Mouse (Mus musculus): ENCODE data around the gene Ppp1r12c. TPM values are rescaled to one million over a fixed set of nuclear protein-coding genes. Genes with fewer than 3 reads are reported as not detected.

The Ppp1r12c gene
- total RNA-seq, 2 experiments from 2014 or later, result 130 to 133 TPM

DNA sequence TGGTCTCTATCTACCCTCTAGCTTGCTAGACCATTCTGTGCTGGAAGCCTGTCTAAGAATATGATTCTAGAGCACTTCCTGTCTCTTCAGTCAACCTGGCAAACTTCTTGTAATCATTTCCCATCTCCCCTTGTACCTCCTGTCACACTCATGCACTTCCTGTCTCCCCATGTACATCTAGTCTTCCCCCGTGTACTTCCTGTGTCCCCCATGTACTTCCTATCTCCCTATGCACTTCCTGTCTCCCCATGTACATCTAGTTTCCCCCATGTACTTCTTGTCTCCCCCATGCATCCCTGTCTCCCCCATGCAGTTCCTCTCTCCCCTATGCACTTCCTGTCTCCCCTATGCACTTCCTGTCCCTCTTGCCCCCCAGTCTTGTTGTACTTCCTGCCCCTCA lies 17.0 kb upstream of the Ppp1r12c start:
- ATAC-seq (replicated peaks; ENCODE audit: low FRiP score, poor library complexity, severe bottlenecking), result no peak

DNA sequence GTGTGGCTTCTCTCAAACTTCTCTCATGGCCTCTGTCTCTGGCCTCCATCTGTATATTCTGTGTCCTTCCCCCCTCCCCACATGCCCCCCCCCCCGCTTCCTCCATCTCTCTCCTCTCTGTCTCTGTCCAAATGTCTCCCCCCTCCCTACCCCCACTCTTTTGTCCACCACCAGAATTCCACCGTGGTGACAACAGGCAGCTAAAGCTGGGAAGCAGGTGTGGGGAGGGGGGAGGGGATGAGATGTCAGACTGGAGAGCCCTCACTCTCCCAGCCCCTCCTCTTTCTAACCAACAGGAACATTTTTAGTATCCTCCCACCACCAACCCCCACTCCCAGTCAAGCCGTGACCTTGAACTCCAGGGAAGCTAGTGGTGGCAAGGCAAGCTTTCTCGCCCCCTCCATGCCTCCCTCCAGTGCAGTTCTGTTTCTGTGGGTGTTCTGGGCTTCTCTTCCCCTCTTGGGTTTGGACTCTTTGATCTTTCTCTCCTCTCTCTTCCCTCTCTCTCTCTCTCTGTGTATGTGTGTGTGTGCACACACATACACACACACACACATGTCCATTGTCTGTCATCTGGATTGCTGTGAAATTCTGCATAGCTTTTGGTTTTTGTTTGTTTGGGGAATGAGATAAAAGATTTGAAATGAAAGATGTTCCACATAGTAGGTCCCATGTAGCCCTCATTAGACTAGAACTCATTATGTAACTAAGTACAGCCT lies 15.0 kb upstream of the Ppp1r12c start, which contains the start of gene Tnnt1:
Tnnt1 (minus strand) TSS at position 51 of the 719 bp plus-strand sequence.
- ATAC-seq (replicated peaks; ENCODE audit: low FRiP score, poor library complexity, severe bottlenecking), result no peak

DNA sequence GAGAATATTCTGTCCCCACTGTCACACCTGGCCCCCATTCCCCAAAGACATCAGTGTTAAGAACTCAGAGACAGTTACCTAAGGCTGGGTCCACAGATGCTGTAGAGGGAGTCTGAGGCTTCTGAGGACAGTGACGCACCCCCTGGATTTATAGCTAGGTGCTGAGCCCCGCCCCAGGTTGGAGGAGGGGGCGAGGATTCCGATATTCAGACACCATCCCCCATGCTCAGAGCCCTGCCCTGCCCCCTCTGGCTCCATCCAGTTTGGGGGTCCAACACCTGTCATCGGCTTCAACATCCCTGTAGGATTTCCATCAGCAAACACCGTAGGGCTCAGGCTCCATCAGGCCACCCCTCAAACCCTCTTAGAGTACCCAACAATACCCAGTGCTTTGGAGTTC lies 14.4 kb upstream of the Ppp1r12c start:
- ATAC-seq (replicated peaks; ENCODE audit: low FRiP score, poor library complexity, severe bottlenecking), result no peak

DNA sequence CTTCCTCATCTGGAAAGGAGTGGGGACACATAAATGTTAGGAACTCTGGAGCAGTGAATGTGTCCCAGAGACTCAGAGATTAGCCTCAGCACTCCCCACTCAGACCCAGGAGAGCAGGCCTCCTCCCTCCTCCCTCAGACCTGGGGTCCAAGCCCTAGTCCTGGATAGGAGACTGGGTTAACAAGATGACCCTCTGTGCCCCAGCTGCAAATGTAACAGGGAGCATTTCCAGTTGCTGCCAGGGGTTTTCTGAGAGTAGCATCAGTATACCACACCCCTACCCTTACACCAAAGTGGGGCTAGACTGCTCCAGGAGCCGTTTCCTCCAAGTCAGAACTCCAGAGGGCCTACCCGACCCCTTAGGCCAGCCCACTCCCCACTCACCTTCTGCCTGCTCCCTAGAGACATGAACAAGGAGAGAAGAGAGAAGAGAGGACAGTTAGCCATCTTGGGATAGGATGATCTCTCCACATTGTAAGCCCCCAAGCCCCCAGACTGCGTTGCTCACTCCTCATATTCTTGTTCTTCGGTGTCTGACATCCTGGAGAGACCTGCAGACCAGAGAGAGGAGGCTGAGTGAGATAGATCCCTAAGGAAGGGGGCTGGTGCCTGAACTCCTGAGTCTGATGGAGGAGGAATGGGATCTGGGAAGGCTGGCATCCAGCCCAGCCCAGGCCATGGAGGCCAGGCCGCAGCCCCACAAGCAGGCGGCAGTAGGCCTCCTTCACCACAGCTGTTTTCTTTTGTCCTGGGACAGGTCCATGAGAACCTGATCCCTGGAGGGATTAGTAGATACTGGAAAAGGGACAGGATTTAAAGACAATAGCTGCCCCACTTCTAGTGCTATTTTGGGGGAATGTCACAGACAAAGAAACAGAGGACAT lies 12.6 kb upstream of the Ppp1r12c start:
- no peak for ATAC-seq (replicated peaks; ENCODE audit: low FRiP score, poor library complexity, severe bottlenecking)

DNA sequence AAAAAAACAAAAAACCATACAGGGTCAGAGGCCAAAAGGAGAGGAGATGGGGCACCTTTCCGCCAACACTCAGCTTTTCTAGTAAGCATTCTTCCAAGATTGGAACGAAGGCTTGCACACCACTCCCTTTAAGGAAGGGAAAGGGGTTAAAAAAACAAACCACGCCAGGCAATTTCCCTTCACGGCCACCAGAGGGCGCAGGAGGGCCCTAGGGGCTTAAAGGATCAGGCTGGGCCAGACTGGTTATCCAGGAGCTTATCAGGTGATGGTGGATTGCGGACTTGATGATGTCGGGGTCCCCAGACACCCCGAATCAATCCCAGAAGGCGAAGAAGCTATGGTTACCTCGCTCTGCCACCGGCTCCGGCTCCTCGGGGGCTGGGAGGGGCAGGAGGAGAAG lies 11.8 kb upstream of the Ppp1r12c start:
- 0 out of 2 replicates have a peak, but pooled peaks have one; percentile 40 for ATAC-seq (replicated peaks; ENCODE audit: low FRiP score, poor library complexity, severe bottlenecking)

DNA sequence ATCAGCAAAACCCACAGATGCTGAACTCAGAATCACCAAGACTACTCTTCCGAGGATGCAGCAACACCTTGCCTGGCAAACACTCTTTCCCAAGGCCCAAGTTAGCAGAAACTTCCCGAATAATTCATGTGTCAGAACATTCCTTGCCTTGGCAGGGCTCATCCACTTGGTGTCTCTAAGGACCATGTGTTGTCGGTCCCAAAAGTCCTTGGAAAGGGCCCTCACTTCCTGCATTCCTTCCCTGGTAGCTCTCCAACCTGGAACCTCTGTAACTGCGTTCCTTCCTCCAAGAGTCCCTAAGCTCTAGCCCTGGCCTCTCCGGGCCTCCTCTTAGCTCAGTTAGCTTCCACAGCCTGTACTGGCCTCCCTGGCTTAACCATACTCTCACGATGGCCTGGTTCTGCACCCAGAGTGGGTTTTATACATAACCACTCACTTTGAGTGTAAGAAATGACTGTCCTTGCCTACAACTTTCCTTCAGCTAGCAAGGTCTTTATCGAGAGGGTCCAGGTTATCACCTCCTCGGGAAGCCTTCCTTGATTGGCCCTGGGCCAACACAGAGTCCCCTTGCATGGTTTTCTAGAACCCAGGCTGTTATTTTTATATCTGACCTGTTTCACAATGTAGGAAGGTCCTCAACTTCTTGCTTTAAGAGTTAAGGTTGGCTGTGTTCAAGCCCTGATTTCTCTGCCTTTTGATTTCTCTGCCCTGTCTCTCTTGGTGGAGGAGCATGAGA lies 10.2 kb upstream of the Ppp1r12c start:
- ATAC-seq (replicated peaks; ENCODE audit: low FRiP score, poor library complexity, severe bottlenecking), result no peak

DNA sequence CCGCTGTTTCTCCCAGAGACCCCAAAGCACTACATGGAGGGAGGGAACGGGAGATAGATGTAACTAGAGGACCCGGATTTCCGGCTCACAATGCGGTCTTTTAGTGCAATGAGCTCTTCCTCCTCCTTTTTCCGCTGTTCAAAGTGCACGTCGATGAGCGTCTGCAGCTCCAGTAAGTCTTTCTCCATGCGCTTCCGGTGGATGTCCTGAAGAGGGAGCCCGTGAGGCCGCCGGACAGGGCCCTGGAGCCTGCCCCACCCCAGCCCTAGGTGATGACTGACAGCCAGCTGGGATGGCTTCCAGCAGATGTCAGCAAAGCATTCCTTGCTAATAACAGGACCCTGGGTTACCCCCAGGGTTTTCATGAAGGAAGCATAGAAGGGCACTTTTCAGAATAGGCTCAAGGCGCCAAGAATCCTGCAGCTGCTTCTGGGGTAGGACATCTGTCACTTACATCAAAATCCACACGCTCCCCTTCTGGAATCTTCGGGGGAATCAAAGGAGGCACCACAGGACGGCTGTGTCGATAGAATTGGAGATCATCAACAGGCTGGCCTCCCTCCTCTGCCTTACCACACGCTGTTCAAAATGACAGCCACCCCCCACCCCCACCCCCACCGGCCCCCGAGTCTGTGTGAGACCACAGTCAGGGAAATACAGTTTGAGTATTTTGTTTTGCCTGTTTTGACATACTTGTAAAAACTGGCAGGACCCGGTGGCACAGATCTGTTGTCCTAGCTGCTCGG lies 8.6 kb upstream of the Ppp1r12c start:
- peak; percentile 84 for ATAC-seq (replicated peaks; ENCODE audit: low FRiP score, poor library complexity, severe bottlenecking)

DNA sequence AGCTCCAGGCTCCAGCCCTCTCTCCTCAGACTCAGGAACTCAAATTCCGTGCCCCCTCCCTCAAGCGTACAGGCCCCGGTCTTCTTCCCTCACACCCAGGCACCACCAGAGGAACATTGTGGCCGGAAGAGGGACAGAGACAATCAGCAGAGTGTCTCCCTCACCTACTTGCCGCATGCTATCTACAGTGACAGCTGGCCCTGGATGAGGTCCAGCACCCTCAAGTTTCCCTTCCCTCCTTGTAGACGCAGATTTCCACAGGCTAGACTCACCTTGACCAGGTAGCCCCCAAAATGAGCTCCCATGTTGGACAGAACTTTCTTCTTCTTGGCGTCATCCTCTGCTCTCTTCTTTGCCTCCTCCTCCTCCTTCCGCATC lies 7.2 kb upstream of the Ppp1r12c start:
- no peak for ATAC-seq (replicated peaks; ENCODE audit: low FRiP score, poor library complexity, severe bottlenecking)

DNA sequence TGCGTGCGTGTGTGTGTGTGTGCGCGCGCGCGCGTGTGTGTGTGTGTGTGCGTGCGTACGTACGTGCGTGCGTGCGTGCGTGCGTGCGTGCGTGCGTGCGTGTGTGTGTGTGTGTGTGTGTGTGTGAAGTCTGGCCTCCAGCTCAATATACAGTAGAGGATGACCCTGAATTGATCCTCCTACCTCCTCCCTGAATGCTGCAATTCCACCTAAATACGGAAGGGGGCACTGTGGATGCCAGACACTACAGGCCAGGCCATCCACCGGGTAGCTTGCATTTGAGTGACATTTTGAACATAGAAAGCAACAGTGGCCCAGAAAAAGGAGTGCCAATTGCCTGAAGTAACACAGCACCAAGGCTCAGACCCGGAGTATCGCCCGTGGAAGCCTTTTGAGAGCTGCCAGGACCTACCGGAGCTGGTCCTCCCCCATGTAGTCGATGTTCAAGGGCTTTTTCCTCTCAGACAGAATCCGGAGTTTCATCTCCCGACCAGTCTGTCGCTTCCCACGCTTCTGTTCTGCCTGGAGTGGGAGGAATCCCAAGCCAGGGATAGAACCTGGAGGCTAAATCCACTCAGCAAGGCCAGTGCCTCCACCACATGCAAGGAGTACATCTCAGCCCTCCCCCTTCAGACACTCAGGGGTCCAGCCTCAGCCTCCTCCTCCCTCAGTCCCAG lies 6.7 kb upstream of the Ppp1r12c start:
- ATAC-seq (replicated peaks; ENCODE audit: low FRiP score, poor library complexity, severe bottlenecking), result no peak

DNA sequence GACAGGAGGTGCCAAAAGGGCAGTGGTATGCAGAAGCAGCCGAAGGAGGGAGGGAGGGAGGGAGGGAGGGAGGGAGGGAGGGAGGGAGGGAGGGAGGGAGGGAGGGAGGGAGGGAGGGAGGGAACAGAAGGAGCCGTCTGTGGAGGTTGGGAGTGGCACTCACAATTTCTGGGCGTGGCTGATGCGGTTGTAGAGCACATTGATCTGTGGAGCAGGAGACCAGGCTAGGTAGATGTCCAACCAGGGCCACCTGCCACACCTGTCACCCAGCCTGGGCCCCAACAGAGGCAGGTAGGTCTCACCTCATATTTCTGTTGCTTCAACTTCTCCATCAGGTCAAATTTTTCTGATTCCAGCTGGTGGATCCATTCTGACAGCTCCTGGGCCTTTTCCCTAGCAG lies 5.7 kb upstream of the Ppp1r12c start:
- ATAC-seq (replicated peaks; ENCODE audit: low FRiP score, poor library complexity, severe bottlenecking), result no peak

DNA sequence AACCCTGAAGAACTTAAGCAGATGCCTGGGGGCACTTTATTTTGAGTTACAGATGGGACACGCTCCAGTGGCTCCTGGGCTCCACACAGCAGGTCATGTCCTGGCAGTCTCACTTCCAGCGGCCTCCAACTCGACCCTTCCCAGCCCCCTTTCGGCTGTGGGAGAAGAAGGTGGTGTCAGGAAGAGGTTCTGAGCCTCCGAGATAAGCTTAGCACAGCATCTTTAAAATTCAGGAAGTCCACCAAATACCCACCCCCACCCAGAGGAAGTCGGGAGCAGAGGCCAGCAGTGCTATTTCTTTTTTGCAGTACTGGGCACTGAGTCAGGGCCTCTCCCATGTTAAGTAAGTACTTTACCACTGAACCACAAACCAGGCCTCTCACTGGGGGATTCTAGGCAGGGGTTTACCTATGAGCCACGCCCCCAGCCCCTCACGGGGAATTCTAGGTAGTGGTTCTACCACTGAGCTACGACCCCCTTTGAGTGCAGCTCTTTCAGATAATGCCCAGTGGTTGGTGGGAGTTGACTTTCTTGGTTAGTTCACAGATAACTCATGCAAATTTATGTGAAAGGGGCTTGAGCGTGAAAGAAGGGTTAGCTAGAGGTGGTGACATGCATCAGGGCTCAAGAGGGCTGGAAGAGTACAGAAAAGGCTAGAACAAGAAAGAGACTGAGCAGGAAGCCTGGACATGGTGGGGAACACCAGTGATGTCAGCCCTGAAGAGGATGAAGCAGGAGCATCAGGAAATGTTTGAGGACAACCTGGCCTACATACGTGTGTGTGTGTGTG lies 3.4 kb upstream of the Ppp1r12c start:
- ATAC-seq (replicated peaks; ENCODE audit: low FRiP score, poor library complexity, severe bottlenecking), result no peak

DNA sequence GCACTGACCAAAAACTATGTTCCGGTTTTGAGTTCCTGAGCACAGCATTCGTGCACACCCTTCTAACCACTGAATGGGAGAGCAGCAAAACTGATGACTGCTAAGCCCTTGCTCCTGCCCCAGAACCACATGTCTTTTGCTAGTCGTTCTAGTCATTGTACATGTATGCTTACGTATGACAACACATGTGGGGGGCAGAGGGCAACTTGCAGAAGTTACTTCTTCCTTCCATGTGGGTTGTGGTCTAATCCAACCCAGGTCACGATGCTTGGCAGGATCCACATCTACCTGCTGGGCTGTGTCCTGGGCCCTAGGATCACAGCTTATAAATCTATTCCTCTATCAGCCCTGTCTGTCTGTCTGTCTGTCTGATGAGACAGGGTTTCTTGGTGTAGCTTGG lies 2.4 kb upstream of the Ppp1r12c start:
- no peak for ATAC-seq (replicated peaks; ENCODE audit: low FRiP score, poor library complexity, severe bottlenecking)

DNA sequence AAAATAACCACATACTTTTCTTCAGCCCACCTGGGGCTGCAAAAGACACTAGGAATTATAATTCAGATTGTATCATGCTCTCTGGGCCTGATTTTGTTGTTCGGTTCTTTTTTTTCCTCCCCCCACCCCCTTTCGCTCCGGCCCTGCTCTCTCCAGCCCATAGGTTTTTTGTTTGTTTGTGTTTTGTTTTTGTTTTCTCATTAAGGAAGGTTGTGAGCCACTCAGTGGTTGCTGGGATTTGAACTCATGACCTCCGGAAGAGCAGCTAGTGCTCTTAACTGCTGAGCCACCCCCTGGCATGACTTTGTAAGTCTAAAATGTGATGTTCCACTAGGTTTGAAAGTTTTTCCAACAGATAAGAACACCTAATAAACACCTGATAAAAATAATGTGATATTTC lies 1.6 kb upstream of the Ppp1r12c start:
- no peak for ATAC-seq (replicated peaks; ENCODE audit: low FRiP score, poor library complexity, severe bottlenecking)

DNA sequence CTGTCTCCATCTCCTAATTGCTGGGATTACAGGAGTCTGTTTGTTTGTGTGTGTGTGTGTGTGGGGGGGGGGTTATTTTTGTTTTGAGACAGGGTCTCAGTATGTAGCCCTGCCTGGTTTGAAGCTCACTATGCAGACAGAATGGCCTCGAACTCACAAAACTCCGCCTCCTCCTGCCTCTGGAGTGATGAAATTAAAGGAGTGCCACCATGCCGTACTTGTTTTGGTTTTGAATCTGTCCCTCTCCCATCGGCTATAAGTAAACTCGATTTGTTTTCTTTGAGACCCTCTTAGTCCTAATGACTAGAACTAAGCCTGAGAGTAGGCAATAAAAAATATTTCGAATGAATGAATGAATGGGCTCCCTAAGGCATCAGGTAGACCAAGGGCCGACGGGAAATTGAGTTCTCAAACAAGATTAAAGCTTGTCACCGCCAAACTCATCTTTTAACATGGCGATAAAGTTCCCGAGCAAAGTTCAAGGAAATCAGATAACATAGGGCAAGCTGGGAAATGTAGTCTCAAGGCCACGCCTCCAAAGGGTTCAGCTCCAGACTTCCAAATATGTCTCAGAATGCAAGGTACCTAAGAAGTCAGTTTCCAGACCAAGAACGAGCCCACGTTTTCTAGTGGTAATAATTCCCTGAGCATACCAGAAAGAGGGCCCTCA lies 1.1 kb upstream of the Ppp1r12c start:
- no peak for ATAC-seq (replicated peaks; ENCODE audit: low FRiP score, poor library complexity, severe bottlenecking)

DNA sequence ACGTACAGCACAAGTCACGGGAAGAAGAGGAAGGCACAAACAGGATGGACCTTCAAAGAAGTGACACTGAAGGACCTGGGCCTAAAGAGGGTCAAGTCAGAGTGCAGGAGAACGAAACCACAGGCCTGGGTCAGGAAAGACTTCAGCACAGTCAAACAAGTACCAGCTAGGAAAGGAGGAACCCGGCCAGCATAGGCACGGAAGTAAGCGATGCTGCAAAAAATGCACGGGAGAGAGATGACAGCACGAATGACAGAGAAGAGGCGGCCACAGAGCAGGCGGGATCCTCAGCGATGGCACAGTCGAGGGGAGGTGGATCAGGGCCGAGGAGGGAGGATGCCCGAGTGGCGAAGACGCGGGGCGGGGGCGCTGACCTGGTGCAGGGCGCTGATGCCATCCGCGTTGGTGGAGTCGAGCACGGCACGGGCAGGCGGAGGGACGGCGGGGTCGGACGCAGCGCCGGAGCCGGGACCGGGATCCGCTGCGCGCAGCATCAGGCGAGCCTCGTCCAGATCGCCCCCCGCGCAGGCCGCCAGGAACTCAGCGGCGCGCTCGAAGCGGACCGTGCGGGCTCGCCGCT lies 498 bp downstream of the Ppp1r12c start:
- ATAC-seq (replicated peaks; ENCODE audit: low FRiP score, poor library complexity, severe bottlenecking), result peak; percentile 58

DNA sequence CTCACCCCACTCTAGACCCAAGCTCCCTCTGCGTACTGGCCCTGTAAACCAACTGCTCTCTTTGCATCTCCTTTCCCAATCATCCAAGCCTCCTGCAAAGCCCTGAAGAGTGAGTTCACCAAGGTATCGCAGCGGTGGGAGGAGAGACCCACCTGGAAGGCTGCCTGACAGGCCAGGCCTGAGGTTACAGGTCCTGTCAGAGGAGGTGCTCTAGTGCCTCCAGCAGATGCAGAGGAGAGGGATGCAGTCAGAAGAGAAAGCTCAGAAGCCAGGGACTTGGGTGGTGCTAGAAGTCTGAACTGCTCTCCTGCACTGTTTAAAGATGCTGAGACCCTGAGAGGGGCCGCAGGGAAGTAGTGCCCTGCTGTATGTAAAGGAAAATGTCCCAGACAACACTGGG lies 2.4 kb downstream of the Ppp1r12c start:
- ATAC-seq (replicated peaks; ENCODE audit: low FRiP score, poor library complexity, severe bottlenecking), result no peak

DNA sequence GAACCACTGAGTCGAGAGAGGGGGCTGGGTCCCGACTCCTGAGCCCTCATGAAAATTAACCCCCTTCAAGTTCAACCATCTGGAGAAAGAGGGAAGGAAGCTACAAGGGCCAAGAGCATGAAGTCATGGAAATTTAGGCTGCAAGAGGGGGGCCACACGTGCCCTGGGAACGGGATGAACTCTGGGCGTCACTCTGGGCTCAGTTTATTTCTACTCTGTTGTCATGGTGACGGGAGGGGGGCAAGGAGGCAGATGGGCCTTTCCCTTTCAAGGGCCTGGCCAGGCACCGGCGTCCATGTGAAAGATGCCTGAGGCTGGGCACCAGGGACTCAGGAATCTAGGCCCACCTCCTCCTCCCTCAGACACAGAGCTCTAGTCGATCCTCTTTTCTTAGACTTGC lies 3.2 kb downstream of the Ppp1r12c start:
- no peak for ATAC-seq (replicated peaks; ENCODE audit: low FRiP score, poor library complexity, severe bottlenecking)

All from erythroid progenitor cell, adult 5-6 weeks (primary cell).